Mouse (Mus musculus) cortical plate, adult 2 months (tissue): Measurements from ENCODE around the gene Cnot2. TPM values are rescaled to one million over a fixed set of nuclear protein-coding genes. Genes with fewer than 3 reads are reported as not detected.

Experiments used
- H3K27ac ChIP-seq: fragments of 200-500 bp; 2 replicates; pipeline ENCODE4 v1.5.1; 2012; ENCODE audit warnings: low read length, control low read depth, inconsistent platforms; ENCODE audit not compliant: insufficient read depth
- H3K4me1 ChIP-seq: fragments of 200-500 bp; 2 replicates; pipeline ENCODE4 v1.6.1; 2011; ENCODE audit warnings: low read length; ENCODE audit not compliant: control insufficient read depth, insufficient read depth
- H3K4me3 ChIP-seq: fragments of 200-500 bp; 2 replicates; pipeline ENCODE4 v1.5.1; 2011; ENCODE audit warnings: mild to moderate bottlenecking, low read length, control low read depth; ENCODE audit not compliant: insufficient read depth
- CTCF ChIP-seq: fragments of 200-500 bp; IDR thresholded peaks from 2 replicates; pipeline ENCODE4 v1.5.1; 2011; ENCODE audit warnings: mild to moderate bottlenecking, control low read depth, low read length; ENCODE audit not compliant: insufficient read depth; ENCODE audit errors: extremely low read depth
- POLR2A ChIP-seq: fragments of 200-500 bp; IDR thresholded peaks from 2 replicates; pipeline ENCODE4 v1.6.1; 2011; ENCODE audit warnings: mild to moderate bottlenecking, low read length, control low read depth; ENCODE audit not compliant: insufficient read depth; ENCODE audit errors: extremely low read depth
- polyA plus RNA-seq: library from polyadenylated mRNA; depleted of rRNA; stranded (reverse); fragments of >200 nt; gene quantifications from 2 replicates; pipeline ENCODE4 v1.2.3, GENCODE M21; 2012

Cnot2 gene
- polyA plus RNA-seq, 1 experiment: 67.5 TPM

- TF ChIP-seq CTCF: no peak
- no peak for TF ChIP-seq POLR2A
- Histone ChIP-seq H3K4me1 (peaks cover 1% of the 10 kb centered on the region; the same call in 1 of the 2 replicates), H3K27ac (no peak overlapping the region), H3K4me3 (no peak overlapping the region)
Measured at GRCm38 (mm10) chr10:116537495-116537894, 43.8 kb downstream of the Cnot2 start.

DNA sequence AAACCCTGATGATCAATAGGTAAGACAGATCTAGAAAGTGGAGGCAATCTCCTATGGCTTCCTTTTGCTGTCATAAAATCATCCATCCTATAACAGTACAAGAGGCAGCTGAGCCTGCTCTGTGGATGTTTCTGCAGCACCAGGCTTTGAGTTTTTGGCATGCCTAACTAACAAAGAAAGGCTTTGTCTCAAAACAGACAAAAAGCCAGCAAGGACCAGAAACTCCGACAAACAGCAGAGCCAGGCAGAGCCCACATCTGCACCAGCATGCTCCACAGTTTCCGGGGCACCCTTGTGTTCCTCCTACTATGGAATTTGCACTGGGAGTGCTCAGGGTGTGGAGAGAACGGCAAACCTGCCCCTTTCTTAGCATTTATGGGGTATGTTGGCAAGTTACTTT is 47.0 kb downstream of the Cnot2 start:
- TF ChIP-seq POLR2A: no peak
- TF ChIP-seq CTCF: no peak
- Histone ChIP-seq H3K4me1 (peaks cover 2% of the 10 kb centered on the region; the same call in 1 of the 2 replicates), H3K27ac (no peak overlapping the region)

GRCm38 (mm10) chr10:116532561-116532960 is 48.8 kb downstream of the Cnot2 start:
- H3K4me3 ChIP-seq: no peak overlapping the region
- no peak overlapping the region for H3K27ac ChIP-seq
- no peak for TF ChIP-seq CTCF
- H3K4me1 ChIP-seq: peaks cover 2% of the 10 kb centered on the region; the same call in 1 of the 2 replicates

More for the DNA sequence above, 47.0 kb downstream of the Cnot2 start:
- no peak overlapping the region for H3K4me3 ChIP-seq

DNA sequence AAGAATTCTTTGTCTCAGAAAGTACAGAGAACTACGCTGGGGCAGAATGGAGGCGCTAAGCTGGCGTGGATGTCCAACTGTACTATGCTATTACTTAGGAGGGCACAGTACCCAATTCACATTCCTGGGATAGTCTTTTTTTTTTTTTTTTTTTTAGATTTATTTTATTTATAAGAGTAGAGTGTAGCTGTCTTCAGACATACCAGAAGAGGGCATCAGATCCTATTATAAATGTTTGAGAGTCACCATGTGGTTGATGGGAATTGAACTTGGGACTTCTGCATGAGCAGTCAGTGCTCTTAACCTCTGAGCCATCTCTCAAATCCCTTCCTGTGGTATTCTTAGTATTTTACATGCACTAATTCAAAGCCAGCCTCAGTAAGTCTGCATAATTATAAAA is 50.2 kb downstream of the Cnot2 start:
- TF ChIP-seq CTCF: no peak
- no peak for TF ChIP-seq POLR2A
- no peak overlapping the region for H3K4me3 ChIP-seq
- H3K4me1 ChIP-seq: peaks cover 2% of the 10 kb centered on the region; the same call in 1 of the 2 replicates
- no peak overlapping the region for H3K27ac ChIP-seq

DNA sequence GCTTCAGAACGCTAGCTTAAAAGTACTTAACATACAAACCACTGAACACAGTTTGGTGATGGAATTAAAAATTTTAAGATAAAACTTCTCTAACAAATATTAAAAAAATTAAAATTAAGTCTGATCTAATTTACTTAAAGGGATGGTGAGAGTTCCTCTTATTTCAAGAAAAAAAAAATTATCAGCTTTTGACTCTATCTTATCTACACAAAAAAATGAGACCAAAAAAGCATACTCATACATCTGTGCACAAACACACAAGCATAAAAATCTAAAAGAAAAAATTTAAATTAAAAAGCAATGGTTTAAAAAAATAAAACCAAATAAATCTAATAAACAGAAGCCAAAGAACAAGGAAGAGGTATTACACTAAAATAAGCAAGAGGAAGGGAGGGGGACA is 61.7 kb downstream of the Cnot2 start:
- TF ChIP-seq POLR2A (no peak), CTCF (no peak)
- Histone ChIP-seq H3K4me3 (no peak overlapping the region), H3K4me1 (no peaks in the 10 kb centered on the region), H3K27ac (no peak overlapping the region)

GRCm38 (mm10) chr10:116515590-116515989 is 65.7 kb downstream of the Cnot2 start:
- Histone ChIP-seq H3K27ac (no peak overlapping the region), H3K4me1 (no peaks in the 10 kb centered on the region; the same call in 1 of the 2 replicates), H3K4me3 (no peak overlapping the region)
- TF ChIP-seq POLR2A (no peak), CTCF (no peak)

- H3K4me1 ChIP-seq: no peaks in the 10 kb centered on the region; the same call in 1 of the 2 replicates
- no peak overlapping the region for H3K27ac ChIP-seq
- TF ChIP-seq POLR2A: no peak
- TF ChIP-seq CTCF: no peak
- H3K4me3 ChIP-seq: no peak overlapping the region
Measured at GRCm38 (mm10) chr10:116515158-116515557, 66.2 kb downstream of the Cnot2 start.

- Histone ChIP-seq H3K27ac (no peak overlapping the region), H3K4me1 (no peaks in the 10 kb centered on the region; the same call in 1 of the 2 replicates), H3K4me3 (no peak overlapping the region)
- TF ChIP-seq CTCF: no peak
- TF ChIP-seq POLR2A: no peak
Measured at GRCm38 (mm10) chr10:116513254-116513635, 68.1 kb downstream of the Cnot2 start.

- no peak for TF ChIP-seq CTCF
- TF ChIP-seq POLR2A: no peak
- Histone ChIP-seq H3K4me3 (no peak overlapping the region), H3K4me1 (no peaks in the 10 kb centered on the region; the same call in 1 of the 2 replicates), H3K27ac (no peak overlapping the region)
Measured at GRCm38 (mm10) chr10:116512521-116513253, 68.6 kb downstream of the Cnot2 start.

DNA sequence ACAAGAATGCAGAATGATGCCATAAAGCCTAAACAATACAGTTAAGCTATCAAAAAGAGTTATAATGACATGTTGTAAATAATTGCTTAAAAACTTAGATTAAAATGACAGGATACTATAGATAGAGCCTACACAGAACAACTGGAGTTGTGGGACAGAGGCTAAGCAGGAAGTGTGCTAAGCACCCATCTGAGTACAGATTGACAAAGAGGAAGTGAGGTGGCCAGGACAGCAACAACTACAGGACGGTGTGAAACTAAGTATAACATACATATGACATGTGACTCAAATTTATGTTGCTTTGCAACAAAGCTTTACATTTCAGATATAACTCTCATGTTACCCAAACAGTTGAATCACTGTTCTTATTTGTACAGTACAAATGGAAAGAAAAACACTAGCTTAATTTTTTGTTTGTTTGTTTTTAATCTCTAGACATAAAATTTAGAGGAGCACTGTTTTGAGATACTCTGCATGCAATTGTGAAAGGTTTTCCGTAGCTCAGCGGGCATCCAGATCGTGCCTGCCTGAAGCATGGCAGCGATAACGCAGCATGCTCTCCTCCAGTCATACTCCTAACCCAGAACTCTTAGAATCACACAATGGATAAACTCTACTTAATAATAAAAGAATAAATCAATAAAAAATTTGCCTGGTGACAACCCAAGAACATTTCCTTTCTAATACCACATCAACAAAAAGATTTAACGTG is 75.9 kb downstream of the Cnot2 start:
- no peak for TF ChIP-seq POLR2A
- TF ChIP-seq CTCF: no peak
- Histone ChIP-seq H3K4me1 (no peaks in the 10 kb centered on the region), H3K4me3 (no peak overlapping the region), H3K27ac (no peak overlapping the region)
